Mouse (Mus musculus) urinary bladder, postnatal 14 days (tissue): ENCODE results near the gene Rhobtb3.

Source experiments
- DNase-seq: peaks from one replicate; pipeline ENCODE4 v3.0.0; 2021; ENCODE audit warnings: low spot score

Gene Rhobtb3

DNA sequence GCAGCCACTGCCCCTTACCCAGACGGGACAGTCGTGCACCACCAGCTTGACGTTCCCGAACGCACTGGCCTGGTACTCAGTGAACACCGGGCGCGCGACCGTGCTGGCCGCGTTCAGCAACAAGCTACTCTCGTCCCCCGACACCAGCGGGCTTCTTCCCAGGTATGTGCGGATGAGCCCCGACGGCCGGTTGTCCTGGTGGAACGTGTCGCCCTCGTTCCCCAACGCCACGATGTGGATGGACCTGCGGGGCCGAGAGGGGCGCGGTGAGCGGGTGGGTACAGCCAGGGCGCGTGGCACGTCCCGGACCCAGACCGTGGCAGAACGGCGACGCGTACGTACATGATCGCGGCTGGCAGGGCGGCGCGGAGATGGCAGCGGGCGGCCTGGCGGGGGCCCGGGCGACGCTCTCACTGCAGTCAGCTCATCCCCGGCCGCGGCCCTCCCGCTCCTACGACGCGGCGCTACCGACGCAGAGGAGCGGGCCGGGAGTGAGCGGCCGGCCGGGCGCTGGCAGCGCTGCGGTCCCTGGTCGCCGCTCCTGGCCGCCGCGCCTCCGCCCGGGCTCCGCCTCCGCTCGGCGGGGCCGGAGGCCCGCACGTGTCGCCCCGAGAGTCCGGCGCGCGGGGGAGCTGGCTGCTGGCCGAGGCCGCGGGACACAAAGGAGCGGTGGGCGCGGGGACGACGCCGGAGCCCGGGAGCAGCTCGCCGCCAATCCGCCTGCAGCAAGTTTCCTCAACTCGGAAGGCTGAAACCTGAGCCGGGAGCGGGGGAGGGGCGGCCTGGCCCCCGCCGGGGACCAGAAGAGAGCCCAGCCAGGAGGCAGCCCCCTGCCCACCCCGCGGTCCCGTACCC is at the start of gene Rhobtb3:
Gene Rhobtb3 (minus strand): TSS at position 737 of the 855 bp plus-strand sequence.
- DNase-seq, result peak; percentile 80

DNA sequence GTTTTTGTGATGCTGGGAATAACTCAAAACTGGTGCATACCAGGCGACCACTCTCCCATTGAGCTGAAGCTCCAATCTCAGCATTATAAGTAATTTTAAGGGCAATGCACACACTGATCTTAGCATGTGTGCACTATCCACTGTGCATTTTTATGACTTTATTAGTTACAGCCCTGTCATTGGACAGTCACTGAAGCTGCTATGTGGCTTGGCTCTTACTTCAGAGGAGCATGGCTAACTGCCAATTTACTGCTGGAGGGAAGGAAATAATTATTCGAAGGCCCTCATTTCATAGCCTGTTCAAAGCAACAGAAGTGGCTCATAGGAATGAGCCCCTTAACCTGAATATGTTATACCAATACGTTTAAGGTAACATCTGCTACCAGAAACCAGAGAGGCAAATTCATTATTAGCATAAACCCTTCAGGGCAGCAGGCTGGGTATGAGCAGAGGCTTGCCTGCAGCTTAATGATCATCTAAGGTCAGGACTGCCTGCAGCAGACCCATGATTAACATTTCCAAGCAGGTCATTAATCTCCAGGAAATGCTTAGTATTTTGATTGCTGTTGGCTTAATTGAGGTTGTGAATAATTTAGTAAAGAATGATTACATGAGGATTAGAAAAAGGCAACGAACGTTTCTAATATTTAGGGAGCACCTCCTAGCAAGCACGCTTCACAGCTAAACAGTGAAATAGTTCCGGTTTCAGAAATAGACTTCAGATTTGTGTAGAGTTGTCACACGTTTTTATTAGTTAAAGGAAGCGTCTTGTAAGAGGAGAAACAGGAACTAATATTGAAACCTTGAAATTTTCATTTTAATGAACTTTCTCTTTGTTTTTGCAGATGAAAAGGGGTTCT is 48.7 kb upstream of the Rhobtb3 start:
- DNase-seq, result peak; percentile 16

GRCm38 (mm10) chr13:75988096-75988495 is 44.4 kb upstream of the Rhobtb3 start:
- DNase-seq, result no peak

DNA sequence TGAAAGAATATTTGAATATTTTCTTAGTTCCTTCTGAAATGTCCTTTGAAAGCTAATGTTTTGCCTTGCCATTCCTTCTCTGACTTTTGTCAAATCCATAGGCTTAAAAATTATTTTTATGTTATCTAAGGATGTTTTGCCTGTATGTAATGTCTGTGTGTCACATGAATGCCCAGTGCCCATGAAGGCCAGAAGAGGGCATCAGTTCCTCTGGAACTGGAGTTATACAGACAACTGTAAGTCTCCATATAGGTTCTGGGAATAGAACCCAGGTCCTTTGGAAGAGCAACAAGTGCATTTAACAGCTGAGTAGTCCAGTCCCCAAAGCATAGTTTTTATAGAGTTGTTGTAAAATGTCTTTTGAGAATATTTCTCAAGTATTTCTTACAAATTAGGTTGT is 38.2 kb upstream of the Rhobtb3 start:
- DNase-seq, result no peak

DNA sequence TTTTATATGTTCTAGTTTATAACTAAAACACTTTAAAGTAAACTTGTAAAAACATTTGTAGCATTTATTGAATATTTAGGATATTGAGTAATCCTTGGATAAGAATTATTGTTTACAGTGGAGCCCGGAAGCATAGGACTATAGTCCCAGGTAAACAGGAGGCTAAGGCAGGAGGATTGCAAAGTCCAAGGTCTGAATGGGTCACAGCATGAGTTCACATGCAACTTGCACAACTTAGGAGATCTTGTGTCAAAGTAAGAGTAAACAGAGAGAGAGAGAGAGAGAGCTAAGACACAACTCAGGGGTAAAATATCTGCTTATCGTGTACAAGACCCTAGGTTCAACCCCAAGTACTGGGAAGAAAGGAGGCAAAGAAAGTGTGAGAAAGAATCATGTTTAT is 32.9 kb upstream of the Rhobtb3 start:
- DNase-seq, result no peak

GRCm38 (mm10) chr13:75976218-75976617 is 32.5 kb upstream of the Rhobtb3 start:
- no peak for DNase-seq

DNA sequence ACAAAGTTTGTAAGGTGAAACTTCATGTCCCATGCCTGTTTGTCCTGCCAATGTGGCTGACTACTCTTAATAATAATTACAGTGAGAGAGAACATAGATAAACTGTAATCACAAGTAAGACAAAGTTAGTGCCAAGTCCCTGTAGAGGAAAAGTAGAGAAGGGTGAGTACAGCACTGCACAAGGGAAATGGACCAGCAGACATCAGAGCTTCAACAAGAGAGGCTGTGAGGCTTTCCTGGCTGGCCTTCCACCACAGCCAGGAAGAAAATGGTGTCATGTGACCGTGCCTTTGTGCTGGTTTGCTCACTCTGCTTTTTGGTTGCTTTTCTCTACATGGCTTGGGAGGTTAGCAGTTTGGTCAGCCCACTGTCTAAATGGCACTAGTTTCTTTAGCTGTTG is 31.9 kb upstream of the Rhobtb3 start:
- DNase-seq, result no peak

DNA sequence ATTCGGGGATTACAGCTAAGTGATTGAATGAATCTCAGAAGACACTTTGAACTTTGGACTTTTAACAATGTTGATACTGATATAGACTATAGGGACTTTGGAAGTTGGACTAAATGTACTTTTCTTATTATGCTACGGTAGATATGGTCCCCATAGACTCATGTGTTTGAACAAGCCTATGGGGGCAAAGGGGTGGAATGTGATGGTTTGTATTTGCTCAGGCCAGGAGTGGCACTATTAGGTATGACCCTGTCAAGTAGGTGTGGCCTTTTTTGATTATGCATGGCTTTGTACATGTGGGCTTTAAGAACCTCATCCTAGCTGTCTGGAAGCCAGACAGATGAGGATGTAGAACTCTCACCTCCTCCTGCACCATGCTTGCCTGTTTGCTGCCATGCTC is 30.8 kb upstream of the Rhobtb3 start:
- DNase-seq, result no peak

GRCm38 (mm10) chr13:75966850-75967249 is 23.1 kb upstream of the Rhobtb3 start, which contains the start of gene Spata9:
Gene Spata9 (plus strand): TSS chr13:75967150.
- DNase-seq, result no peak

DNA sequence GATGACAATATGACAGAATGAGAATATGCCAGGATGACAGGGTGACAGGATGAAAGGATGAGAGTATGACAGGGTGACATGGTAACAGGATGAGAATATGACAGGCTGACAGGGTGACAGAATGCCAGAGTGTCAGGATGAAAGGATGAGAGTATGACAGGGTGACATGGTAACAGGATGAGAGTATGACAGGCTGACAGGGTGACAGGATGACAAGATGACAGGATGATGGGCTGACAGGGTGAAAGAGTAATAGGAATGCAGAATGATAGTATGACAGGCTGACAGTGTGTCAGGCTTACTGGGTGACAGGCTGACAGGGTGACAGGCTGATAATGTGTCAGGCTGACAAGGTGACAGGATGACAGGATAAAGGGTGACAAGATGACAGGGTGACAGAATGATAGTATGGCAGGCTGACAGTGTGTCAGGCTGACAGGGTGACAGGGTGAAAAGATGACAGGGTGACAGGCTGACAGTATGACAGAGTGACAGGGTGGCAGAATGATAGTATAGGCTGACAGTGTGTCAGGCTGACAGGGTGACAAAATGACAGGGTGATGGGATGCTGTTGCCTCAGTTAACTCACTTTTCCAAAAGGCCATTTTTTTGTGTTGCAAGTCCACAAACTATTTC is 11.8 kb upstream of the Rhobtb3 start:
- no peak for DNase-seq

DNA sequence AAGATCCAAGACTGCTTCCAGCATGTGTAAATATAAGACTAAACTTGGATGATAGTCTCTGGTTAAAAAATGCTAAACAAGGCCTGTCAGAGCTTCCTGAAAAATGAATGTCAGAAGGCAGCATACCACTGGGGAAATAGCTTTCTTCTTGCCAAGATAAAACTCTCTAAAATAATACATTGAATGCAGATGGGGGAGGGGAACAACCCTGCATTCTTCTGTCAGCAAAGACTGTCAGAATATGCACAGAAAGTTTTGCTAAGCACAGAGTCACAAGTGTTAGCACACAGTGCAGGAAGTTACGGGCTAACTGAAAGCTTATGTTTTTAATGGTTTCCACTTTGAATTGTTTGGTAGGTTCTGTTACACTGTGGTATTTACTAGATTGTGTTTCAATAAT is 6.6 kb upstream of the Rhobtb3 start:
- DNase-seq, result no peak

- no peak for DNase-seq
Observed at GRCm38 (mm10) chr13:75944044-75944820, 507 bp upstream of the Rhobtb3 start.

DNA sequence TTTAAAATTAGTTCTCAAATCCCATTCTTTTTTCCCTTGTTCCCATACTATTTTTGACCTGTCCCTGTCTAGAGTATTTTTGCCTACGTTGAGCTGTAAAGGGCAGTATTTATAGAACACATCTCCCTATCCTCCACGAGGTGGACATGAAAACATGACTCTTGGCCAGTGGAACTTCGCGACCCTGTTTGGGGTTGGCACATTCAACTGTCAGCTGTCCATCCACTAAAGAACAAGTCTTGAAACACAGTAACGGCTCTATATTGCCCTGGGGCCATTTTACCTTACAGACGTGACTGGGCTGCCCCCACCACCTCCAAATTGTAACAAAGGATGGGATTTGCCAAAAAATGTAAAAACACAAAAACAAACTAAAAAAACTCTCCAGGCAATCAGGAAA is 994 bp downstream of the Rhobtb3 start:
- no peak for DNase-seq

- DNase-seq, result no peak
Observed at GRCm38 (mm10) chr13:75941518-75942295, 2.0 kb downstream of the Rhobtb3 start.

GRCm38 (mm10) chr13:75940791-75941517 is 2.8 kb downstream of the Rhobtb3 start:
- DNase-seq, result peak; percentile 18

DNA sequence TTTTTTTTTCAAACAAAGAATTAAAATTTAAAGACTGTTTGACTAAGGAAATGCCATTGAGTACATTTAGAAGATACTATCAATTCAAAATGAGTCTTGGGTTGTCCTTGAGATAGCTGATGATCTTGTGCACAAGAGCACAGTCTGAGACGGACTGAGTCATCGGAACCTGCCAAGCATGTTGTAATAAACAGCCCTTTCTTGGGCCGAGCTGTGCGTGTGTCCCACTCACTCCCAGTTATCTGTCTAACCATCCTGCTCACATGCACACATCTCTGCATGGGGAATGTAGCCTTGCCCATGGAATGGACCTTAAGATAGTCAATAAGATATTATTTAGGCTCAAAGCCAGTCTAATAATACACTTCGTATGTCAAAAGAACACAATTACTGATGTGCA is 4.9 kb downstream of the Rhobtb3 start:
- no peak for DNase-seq

DNA sequence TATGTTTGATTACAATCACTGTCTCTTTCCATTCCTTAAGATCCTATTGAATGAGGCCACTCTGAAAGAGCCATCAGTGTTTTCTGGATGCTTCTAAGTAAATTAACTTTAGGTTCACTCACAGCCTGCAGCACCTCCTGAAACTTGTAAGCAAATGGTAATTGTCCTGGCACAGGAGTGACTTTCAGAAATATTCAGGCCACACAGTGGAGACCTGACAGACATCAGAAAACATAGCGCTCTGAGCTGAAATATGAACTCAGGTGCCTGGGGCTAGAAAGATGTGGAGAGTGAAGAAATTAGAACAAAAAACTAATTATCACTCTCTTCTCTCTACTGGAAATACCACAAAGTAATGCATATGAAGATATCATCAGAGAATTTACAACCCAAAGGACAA is 10.4 kb downstream of the Rhobtb3 start:
- DNase-seq, result no peak

DNA sequence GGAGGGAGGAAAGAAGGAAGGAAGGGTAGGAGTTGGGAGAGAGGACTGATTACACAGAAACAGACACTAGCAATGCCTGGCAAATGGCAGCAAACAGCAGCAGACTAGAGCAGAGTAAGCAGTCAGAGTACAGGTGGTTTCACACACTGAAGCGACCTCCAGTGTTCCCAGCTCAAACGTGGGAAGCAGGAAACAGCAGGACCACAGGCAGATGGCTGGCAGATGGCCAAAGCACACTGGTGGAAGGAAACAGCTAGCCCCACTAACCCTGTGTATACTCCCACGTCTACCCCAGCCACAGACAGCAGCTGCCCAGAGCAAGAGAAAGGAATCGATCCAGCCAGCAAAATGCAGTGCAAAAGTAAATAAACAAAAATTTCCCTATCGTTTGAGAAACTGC is 12.7 kb downstream of the Rhobtb3 start:
- peak; percentile 58 for DNase-seq

GRCm38 (mm10) chr13:75930660-75931059 is 13.1 kb downstream of the Rhobtb3 start:
- no peak for DNase-seq

DNA sequence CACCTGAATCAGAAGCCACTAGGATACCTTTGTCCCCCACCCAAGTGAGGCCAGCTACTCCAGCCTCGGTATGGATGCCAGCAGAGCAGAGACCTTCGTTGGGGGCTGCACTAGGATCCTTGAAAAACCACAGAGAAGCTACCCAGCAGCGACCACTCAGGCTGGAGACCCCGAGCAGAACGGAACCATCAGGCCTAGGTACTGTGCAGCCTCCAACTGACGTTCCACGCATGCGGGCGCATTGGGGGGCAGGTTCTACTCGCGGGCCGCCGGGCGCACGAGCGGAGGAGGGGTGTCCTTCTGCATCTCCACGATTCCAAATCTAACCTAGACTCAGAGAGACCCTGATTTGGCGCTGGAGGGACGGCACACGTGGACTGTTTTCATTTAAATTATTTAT is 13.7 kb downstream of the Rhobtb3 start:
- DNase-seq, result no peak
